Mouse (Mus musculus) heart, postnatal 0 days (tissue): Measurements from ENCODE around the gene Col6a3.

ENCODE experiments used
- CTCF ChIP-seq: IDR thresholded peaks from 2 replicates; pipeline ENCODE4 v1.5.1; 2016; ENCODE audit warnings: antibody characterized with exemption, control low read depth, low read depth
- EP300 ChIP-seq: IDR thresholded peaks from 2 replicates; pipeline ENCODE4 v1.6.1; 2016; ENCODE audit warnings: antibody characterized with exemption, low read depth

DNA sequence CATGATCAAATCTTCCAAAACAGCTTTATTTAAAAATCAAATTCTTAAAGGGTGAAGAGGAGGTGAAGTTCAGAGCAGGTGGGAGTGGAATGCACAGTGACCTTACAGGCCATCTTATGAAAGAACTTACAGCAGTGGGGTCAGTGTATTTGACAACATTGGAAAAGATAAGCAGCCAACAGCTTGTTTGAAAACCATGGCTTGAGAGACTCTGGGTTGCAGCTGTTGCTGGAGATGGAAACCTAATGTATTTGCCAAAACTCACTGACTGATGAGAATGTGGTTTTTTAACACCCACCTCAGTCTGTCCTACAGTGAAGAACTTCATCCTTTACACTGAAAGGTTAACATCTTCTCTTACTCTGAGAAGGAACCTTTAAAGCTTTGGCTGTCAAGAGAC is 120.4 kb downstream of the Col6a3 start:
- TF ChIP-seq CTCF (no peak), EP300 (no peak)
